Mouse (Mus musculus) stomach, embryonic 14.5 days (tissue): ENCODE data around the gene Mllt6. TPM values are rescaled to one million over a fixed set of nuclear protein-coding genes. Genes with fewer than 3 reads are reported as not detected.

ENCODE experiments used
- ATAC-seq: fragments of 200-750 bp; cut with Nextera tagmentation; 2 replicates; pipeline ENCODE4 v1.8.0; 2017; ENCODE audit warnings: low read depth, moderate TSS enrichment; ENCODE audit not compliant: insufficient number of reproducible peaks, insufficient read depth, low FRiP score
- H3K27ac ChIP-seq: fragments of 300-500 bp; sonication (generic); 2 replicates; pipeline ENCODE4 v1.5.1; 2014; ENCODE audit warnings: mild to moderate bottlenecking, low read length, moderate library complexity, mixed read lengths
- H3K27me3 ChIP-seq: fragments of 300-500 bp; sonication (generic); 2 replicates; pipeline ENCODE4 v1.6.1; 2014; ENCODE audit warnings: low read length, control low read depth, mixed read lengths; ENCODE audit not compliant: control insufficient read depth, insufficient read depth
- H3K36me3 ChIP-seq: fragments of 300-500 bp; sonication (generic); 2 replicates; pipeline ENCODE4 v1.6.1; 2014; ENCODE audit warnings: mild to moderate bottlenecking, control low read depth, low read length, moderate library complexity, mixed read lengths; ENCODE audit not compliant: control insufficient read depth, insufficient read depth
- H3K4me1 ChIP-seq: fragments of 300-500 bp; sonication (generic); 2 replicates; pipeline ENCODE4 v1.6.1; 2014; ENCODE audit warnings: low read length, control low read depth, mixed read lengths; ENCODE audit not compliant: control insufficient read depth, insufficient read depth
- H3K4me2 ChIP-seq: fragments of 300-500 bp; sonication (generic); replicated peaks from 2 replicates; pipeline ENCODE4 v1.6.1; 2014; ENCODE audit warnings: low read depth, low read length, control low read depth
- H3K4me3 ChIP-seq: fragments of 300-500 bp; sonication (generic); 2 replicates; pipeline ENCODE4 v1.5.1; 2014; ENCODE audit warnings: low read depth, low read length, control low read depth
- H3K9ac ChIP-seq: fragments of 300-500 bp; sonication (generic); replicated peaks from 2 replicates; pipeline ENCODE4 v1.6.1; 2014; ENCODE audit warnings: low read depth, mild to moderate bottlenecking, control low read depth, low read length, moderate library complexity, mixed read lengths
- H3K9me3 ChIP-seq: fragments of 300-500 bp; sonication (generic); 2 replicates; pipeline ENCODE4 v1.6.1; 2016; ENCODE audit warnings: low read depth, low read length, control low read depth; ENCODE audit not compliant: control insufficient read depth
- WGBS: fragments of 180-500 bp; shearing (Covaris S2); extraction: QIAGEN DNeasy Blood & Tissue Kit; methylation state at CpG from one replicate; pipeline ENCODE4 v1.1.7; 2014; 5-methylcytosine and 5-hydroxymethylcytosine counted together
- polyA plus RNA-seq: library from polyadenylated mRNA; unstranded; fragments of >200 nt; fragmentation: Nextera tagmentation; extraction: Ambion mirVana; gene quantifications from 2 replicates; pipeline ENCODE4 v1.2.1, GENCODE M21; 2014

The Mllt6 gene
- polyA plus RNA-seq, 1 experiment from 2014 or later, result 4.3 TPM

DNA sequence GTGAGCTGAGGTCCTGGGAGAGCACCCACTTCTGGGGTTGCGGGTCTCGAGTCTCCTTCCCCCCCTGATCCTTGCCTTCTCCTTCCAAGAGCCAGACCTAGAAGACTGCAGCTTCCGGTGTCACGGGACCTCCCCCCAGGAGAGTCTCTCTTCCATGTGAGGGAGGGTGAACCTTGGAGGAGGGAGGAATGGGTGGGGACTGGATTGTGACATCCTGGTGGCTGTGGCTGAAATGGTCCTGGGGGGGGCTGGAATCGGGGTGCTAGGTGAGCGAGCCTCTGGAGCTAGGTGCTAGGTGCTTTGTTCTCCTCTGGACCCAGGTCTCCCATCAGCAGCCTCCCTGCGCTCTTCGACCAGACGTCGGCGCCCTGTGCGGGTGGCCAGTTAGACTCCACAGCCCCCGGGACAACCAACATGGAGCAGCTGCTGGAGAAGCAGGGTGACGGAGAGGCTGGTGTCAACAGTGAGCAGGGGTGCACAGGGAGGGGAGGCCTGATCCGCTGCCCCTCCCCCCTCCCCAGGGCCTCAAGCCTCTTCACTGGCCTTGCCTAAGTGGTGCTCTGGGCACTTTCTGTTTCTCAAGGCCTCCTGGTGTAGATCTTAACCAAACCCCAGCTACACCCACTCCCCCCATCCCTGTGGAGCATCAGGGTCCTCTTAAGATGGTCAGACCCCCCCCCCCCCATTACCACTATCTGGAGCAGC is 13.0 kb downstream of the Mllt6 start:
- H3K36me3 ChIP-seq, result peaks cover 78% of the 10 kb centered on the region
- no peaks in the 10 kb centered on the region for H3K4me1 ChIP-seq
- no peak overlapping the region for H3K9ac ChIP-seq
- no peak overlapping the region for H3K27ac ChIP-seq
- no peak for ATAC-seq
- no peak overlapping the region for H3K4me3 ChIP-seq
- 84% methylated on average over 15 of the region's 15 CpGs for WGBS
- H3K9me3 ChIP-seq, result no peaks in the 10 kb centered on the region
- H3K27me3 ChIP-seq, result no peaks in the 10 kb centered on the region
- no peak overlapping the region for H3K4me2 ChIP-seq

DNA sequence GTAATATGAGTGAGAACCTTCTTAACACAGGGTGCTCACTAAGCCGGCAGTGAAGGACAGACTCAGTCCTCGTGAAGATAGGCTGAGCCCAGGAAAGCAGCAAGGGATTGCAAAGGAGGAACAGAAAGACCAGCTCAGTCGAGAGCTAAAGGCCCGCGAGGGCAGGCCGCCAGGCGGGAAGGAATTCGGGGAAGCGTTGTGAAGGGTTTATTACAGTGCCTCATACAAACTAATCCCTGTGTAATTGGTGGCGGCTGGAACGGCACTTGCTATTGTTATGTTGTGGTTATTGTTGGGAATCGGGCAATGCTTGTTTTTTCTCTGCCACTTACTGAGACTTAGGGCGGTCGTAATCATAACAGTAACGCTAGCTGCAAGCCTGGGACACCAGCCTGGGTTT is 14.2 kb downstream of the Mllt6 start:
- 72% methylated on average over 15 of the region's 15 CpGs for WGBS

GRCm38 (mm10) chr11:97677842-97678241 is 14.6 kb downstream of the Mllt6 start:
- Histone ChIP-seq H3K36me3 (peaks cover 77% of the 10 kb centered on the region), H3K4me1 (no peaks in the 10 kb centered on the region), H3K27ac (no peak overlapping the region), H3K9ac (no peak overlapping the region), H3K4me2 (no peak overlapping the region), H3K9me3 (no peaks in the 10 kb centered on the region), H3K4me3 (no peak overlapping the region), H3K27me3 (no peaks in the 10 kb centered on the region)
- no peak for ATAC-seq
- WGBS, result 66% methylated on average over 8 of the region's 8 CpGs

More for the DNA sequence above, 14.2 kb downstream of the Mllt6 start:
- ATAC-seq, result no peak
- H3K4me3 ChIP-seq, result no peak overlapping the region
- no peak overlapping the region for H3K4me2 ChIP-seq
- H3K9me3 ChIP-seq, result no peaks in the 10 kb centered on the region
- no peaks in the 10 kb centered on the region for H3K4me1 ChIP-seq
- H3K9ac ChIP-seq, result no peak overlapping the region
- H3K27me3 ChIP-seq, result no peaks in the 10 kb centered on the region
- peaks cover 79% of the 10 kb centered on the region for H3K36me3 ChIP-seq
- no peak overlapping the region for H3K27ac ChIP-seq

GRCm38 (mm10) chr11:97678301-97678700 is 15.1 kb downstream of the Mllt6 start:
- Histone ChIP-seq H3K4me2 (no peak overlapping the region), H3K9me3 (no peaks in the 10 kb centered on the region), H3K27ac (no peak overlapping the region), H3K27me3 (no peaks in the 10 kb centered on the region), H3K4me1 (no peaks in the 10 kb centered on the region), H3K4me3 (no peak overlapping the region), H3K9ac (no peak overlapping the region), H3K36me3 (peaks cover 74% of the 10 kb centered on the region)
- no peak for ATAC-seq
- 91% methylated on average over 15 of the region's 15 CpGs for WGBS

- peaks cover 56% of the 10 kb centered on the region for H3K36me3 ChIP-seq
- no peaks in the 10 kb centered on the region for H3K9me3 ChIP-seq
- H3K27me3 ChIP-seq, result no peaks in the 10 kb centered on the region
- 0 out of 2 replicates have a peak overlapping the region, but pooled peaks have one; percentile 2 for H3K9ac ChIP-seq
- no peak overlapping the region for H3K27ac ChIP-seq
- H3K4me3 ChIP-seq, result no peak overlapping the region
- H3K4me2 ChIP-seq, result no peak overlapping the region
- no peak for ATAC-seq
- WGBS, result 83% methylated on average over 12 of the region's 12 CpGs
- H3K4me1 ChIP-seq, result no peaks in the 10 kb centered on the region; the same call in 1 of the 2 replicates
These were observed 17.2 kb downstream of the Mllt6 start for GRCm38 (mm10) chr11:97680430-97680829.

DNA sequence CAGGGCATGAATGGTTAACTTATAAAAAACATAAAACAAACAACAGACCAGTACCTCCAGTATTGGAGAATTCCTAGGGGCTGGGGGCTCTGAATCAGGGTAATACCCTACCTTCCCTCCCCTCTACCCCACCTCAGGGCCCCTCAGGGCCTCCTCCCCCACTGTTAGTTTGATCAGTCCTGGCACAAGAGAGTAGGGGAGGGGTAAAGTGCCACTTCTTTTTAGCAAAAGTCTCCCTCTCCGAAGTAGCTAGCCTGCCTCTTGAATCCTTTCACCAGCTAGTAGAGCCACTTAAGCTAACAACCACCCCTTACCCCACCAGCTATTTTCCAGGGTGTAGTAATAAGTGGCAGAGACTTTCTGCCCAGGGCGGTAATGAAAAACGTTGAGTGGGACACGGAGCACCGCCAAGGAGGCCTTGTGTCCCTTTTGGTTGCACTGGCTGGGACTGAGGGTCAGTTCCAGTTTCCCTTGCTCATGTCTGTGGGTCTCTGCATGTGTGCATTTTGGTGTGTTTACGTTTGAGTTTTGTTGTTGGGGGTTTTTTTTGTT is 19.4 kb downstream of the Mllt6 start:
- no peak for ATAC-seq
- Histone ChIP-seq H3K9ac (no peak overlapping the region), H3K4me3 (no peak overlapping the region), H3K27ac (no peak overlapping the region), H3K9me3 (no peaks in the 10 kb centered on the region), H3K4me1 (peaks cover 4% of the 10 kb centered on the region; the same call in 1 of the 2 replicates), H3K4me2 (no peak overlapping the region), H3K36me3 (peaks cover 37% of the 10 kb centered on the region), H3K27me3 (no peaks in the 10 kb centered on the region)
- WGBS, result 75% methylated on average over 6 of the region's 6 CpGs

- H3K9me3 ChIP-seq, result no peaks in the 10 kb centered on the region
- H3K4me2 ChIP-seq, result no peak overlapping the region
- no peak overlapping the region for H3K27ac ChIP-seq
- ATAC-seq, result no peak
- WGBS, result 85% methylated on average over 6 of the region's 6 CpGs
- H3K27me3 ChIP-seq, result no peaks in the 10 kb centered on the region
- peaks cover 4% of the 10 kb centered on the region; the same call in 1 of the 2 replicates for H3K4me1 ChIP-seq
- no peak overlapping the region for H3K9ac ChIP-seq
- H3K4me3 ChIP-seq, result no peak overlapping the region
- peaks cover 31% of the 10 kb centered on the region for H3K36me3 ChIP-seq
These were observed 21.0 kb downstream of the Mllt6 start for GRCm38 (mm10) chr11:97684063-97684680.

DNA sequence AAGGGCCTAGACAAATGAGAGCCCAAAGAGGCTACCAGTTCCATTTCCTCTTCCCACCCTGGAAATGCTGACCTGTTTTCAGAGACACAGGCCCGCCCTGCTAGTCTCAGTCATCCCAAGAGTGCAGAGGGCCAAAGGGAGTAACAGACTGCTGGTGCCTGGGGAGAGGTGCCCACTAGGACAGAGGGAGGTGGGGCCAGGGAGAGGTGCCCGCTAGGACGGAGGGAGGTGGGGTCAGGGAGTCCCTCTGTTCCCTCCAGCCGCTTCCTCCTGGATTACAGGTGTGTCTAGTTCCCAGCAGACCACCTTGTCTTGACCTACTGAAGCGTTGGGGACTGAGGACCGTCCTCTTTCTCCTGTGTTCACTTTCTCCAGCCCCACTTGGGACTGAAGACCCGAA is 21.6 kb downstream of the Mllt6 start:
- Histone ChIP-seq H3K36me3 (peaks cover 33% of the 10 kb centered on the region), H3K27ac (no peak overlapping the region), H3K4me2 (no peak overlapping the region), H3K27me3 (no peaks in the 10 kb centered on the region), H3K4me1 (peaks cover 4% of the 10 kb centered on the region; the same call in 1 of the 2 replicates), H3K9me3 (no peaks in the 10 kb centered on the region), H3K9ac (no peak overlapping the region), H3K4me3 (no peak overlapping the region)
- ATAC-seq, result no peak
- WGBS, result 33% methylated on average over 7 of the region's 7 CpGs
